Mouse (Mus musculus) ES-E14 (cell line): ENCODE data around the gene Epb41l2.

ENCODE experiments used
- HCFC1 ChIP-seq: IDR thresholded peaks from 2 replicates; pipeline ENCODE4 v1.6.1; 2012; ENCODE audit warnings: low read length, inconsistent platforms, borderline replicate concordance; ENCODE audit not compliant: insufficient read depth
- ZC3H11A ChIP-seq: IDR thresholded peaks from 2 replicates; pipeline ENCODE4 v1.6.1; 2012; ENCODE audit warnings: low read depth, mild to moderate bottlenecking, inconsistent platforms, low read length, borderline replicate concordance

DNA sequence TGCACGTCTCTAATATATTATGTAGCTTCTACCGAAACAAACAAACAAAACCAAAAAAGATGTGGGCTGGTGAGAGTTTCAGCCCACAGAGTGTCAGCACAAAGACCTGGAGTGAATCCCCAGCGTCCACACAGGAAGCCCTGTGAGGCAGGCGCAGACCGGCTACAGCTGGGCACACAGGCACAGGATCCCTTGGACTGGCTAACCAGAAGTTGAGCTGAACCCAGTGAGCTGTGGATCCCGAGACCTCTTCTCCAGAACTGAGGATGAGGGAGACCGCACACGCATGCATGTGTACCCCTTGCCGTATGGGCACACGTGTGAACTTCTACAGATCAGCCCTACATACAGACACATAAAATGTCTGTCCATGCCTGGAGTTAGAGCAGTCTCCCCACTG lies 94.2 kb downstream of the Epb41l2 start:
- no peak for TF ChIP-seq HCFC1
- TF ChIP-seq ZC3H11A, result no peak
